Mouse (Mus musculus) brain, embryonic 14.5 days (tissue): Measurements from ENCODE around the gene Gm26657.

ENCODE experiments used
- CTCF ChIP-seq: fragments of 200-500 bp; IDR thresholded peaks from 2 replicates; pipeline ENCODE4 v1.5.1; 2012; ENCODE audit warnings: inconsistent platforms, mild to moderate bottlenecking, moderate library complexity, borderline replicate concordance; ENCODE audit not compliant: insufficient read depth, insufficient read length; ENCODE audit errors: extremely low read depth
- POLR2A ChIP-seq: fragments of 200-500 bp; IDR thresholded peaks from 2 replicates; pipeline ENCODE4 v1.6.1; 2012; ENCODE audit warnings: mild to moderate bottlenecking, inconsistent platforms, borderline replicate concordance; ENCODE audit not compliant: poor library complexity, insufficient read depth, insufficient read length, severe bottlenecking; ENCODE audit errors: extremely low read depth

DNA sequence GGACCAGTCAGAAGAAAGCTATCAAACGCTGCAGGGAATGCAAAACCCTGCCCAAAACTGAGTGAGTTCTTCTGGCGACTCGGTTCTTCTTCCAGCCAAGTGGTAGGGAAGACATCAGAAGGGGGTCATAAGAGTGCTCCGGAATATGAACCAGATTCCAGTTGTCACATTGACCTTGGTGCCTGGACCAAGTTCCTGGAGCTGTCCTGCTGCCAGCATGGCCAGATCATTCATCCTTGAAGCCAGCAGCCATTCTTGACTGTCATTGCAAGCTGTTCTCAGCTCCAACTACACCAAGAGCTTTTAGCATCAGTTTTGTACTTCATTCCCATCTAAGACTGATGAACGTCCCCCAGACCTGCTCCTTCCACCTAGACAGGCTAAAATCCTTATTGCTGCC lies 23.1 kb upstream of the Gm26657 start:
- no peak for TF ChIP-seq CTCF
- no peak for TF ChIP-seq POLR2A
